Mouse (Mus musculus): Measurements from ENCODE around the gene Fyco1. TPM values are rescaled to one million over a fixed set of nuclear protein-coding genes. Genes with fewer than 3 reads are reported as not detected.

The Fyco1 gene
- 14.7 and 14.8 TPM in 2 replicates for polyA plus RNA-seq (2015; fragmentation: Nextera tagmentation; extraction: Ambion mirVana)

GRCm38 (mm10) chr9:123851713-123852448 is at the start of gene Fyco1:
Gene Fyco1, minus strand, starts transcription at chr9:123851899.
- Histone ChIP-seq H3K4me2 (ENCODE audit: low read depth, low read length) (peak within 1 kb of the TSS; percentile 78), H3K36me3 (ENCODE audit: control insufficient read depth, insufficient read depth, low read length) (no peaks in the 10 kb centered on the region), H3K27ac (ENCODE audit: low read length) (peak within 1 kb of the TSS; percentile 97), H3K9me3 (replicated peaks; ENCODE audit: control insufficient read depth, low read length) (no peaks in the 10 kb centered on the region), H3K9ac (ENCODE audit: low read length) (peak within 1 kb of the TSS; percentile 93), H3K27me3 (ENCODE audit: control insufficient read depth, insufficient read depth, low read length) (no peaks in the 10 kb centered on the region), H3K4me3 (replicated peaks; ENCODE audit: low read length) (peak within 1 kb of the TSS; percentile 88), H3K4me1 (ENCODE audit: control insufficient read depth, insufficient read depth, low read length) (peaks cover 11% of the 10 kb centered on the region)
- under 1% methylated on average over 47 of the region's 47 CpGs for WGBS
- ATAC-seq (ENCODE audit: insufficient read depth, low FRiP score), result peak; percentile 96

- ATAC-seq (ENCODE audit: insufficient read depth, low FRiP score), result no peak
- no peaks in the 10 kb centered on the region for H3K4me1 ChIP-seq (ENCODE audit: control insufficient read depth, insufficient read depth, low read length)
- no peak overlapping the region for H3K4me2 ChIP-seq (ENCODE audit: low read depth, low read length)
- WGBS, result 72% methylated on average over 4 of the region's 4 CpGs
- no peak overlapping the region for H3K4me3 ChIP-seq (replicated peaks; ENCODE audit: low read length)
- H3K9ac ChIP-seq (ENCODE audit: low read length), result no peak overlapping the region
- H3K27me3 ChIP-seq (ENCODE audit: control insufficient read depth, insufficient read depth, low read length), result no peaks in the 10 kb centered on the region
- no peak overlapping the region for H3K27ac ChIP-seq (ENCODE audit: low read length)
- H3K36me3 ChIP-seq (ENCODE audit: control insufficient read depth, insufficient read depth, low read length), result no peaks in the 10 kb centered on the region
- H3K9me3 ChIP-seq (replicated peaks; ENCODE audit: control insufficient read depth, low read length), result no peaks in the 10 kb centered on the region
Observed at GRCm38 (mm10) chr9:123872049-123872448, 20.4 kb upstream of the Fyco1 start.

- WGBS, result 58% methylated on average over 4 of the region's 6 CpGs
- H3K27ac ChIP-seq (ENCODE audit: low read length), result no peak overlapping the region
- H3K9ac ChIP-seq (ENCODE audit: low read length), result no peak overlapping the region
- H3K4me1 ChIP-seq (ENCODE audit: control insufficient read depth, insufficient read depth, low read length), result no peaks in the 10 kb centered on the region
- no peak overlapping the region for H3K4me3 ChIP-seq (replicated peaks; ENCODE audit: low read length)
- H3K9me3 ChIP-seq (replicated peaks; ENCODE audit: control insufficient read depth, low read length), result no peaks in the 10 kb centered on the region
- ATAC-seq (ENCODE audit: insufficient read depth, low FRiP score), result no peak
- H3K4me2 ChIP-seq (ENCODE audit: low read depth, low read length), result no peak overlapping the region
- no peaks in the 10 kb centered on the region for H3K36me3 ChIP-seq (ENCODE audit: control insufficient read depth, insufficient read depth, low read length)
- H3K27me3 ChIP-seq (ENCODE audit: control insufficient read depth, insufficient read depth, low read length), result no peaks in the 10 kb centered on the region
Observed at GRCm38 (mm10) chr9:123869167-123869784, 17.6 kb upstream of the Fyco1 start.

GRCm38 (mm10) chr9:123863641-123864040 is 11.9 kb upstream of the Fyco1 start:
- Histone ChIP-seq H3K9me3 (replicated peaks; ENCODE audit: control insufficient read depth, low read length) (no peaks in the 10 kb centered on the region), H3K27me3 (ENCODE audit: control insufficient read depth, insufficient read depth, low read length) (no peaks in the 10 kb centered on the region), H3K4me1 (ENCODE audit: control insufficient read depth, insufficient read depth, low read length) (no peaks in the 10 kb centered on the region), H3K4me3 (replicated peaks; ENCODE audit: low read length) (no peak overlapping the region), H3K9ac (ENCODE audit: low read length) (no peak overlapping the region), H3K36me3 (ENCODE audit: control insufficient read depth, insufficient read depth, low read length) (no peaks in the 10 kb centered on the region), H3K27ac (ENCODE audit: low read length) (no peak overlapping the region), H3K4me2 (ENCODE audit: low read depth, low read length) (no peak overlapping the region)
- no peak for ATAC-seq (ENCODE audit: insufficient read depth, low FRiP score)
- WGBS, result 90% methylated on average over 1 of the region's 1 CpGs

- no peak overlapping the region for H3K4me2 ChIP-seq (ENCODE audit: low read depth, low read length)
- no peak for ATAC-seq (ENCODE audit: insufficient read depth, low FRiP score)
- H3K9ac ChIP-seq (ENCODE audit: low read length), result no peak overlapping the region
- WGBS, result 86% methylated on average over 1 of the region's 1 CpGs
- H3K9me3 ChIP-seq (replicated peaks; ENCODE audit: control insufficient read depth, low read length), result no peaks in the 10 kb centered on the region
- no peaks in the 10 kb centered on the region for H3K4me1 ChIP-seq (ENCODE audit: control insufficient read depth, insufficient read depth, low read length)
- no peak overlapping the region for H3K27ac ChIP-seq (ENCODE audit: low read length)
- H3K4me3 ChIP-seq (replicated peaks; ENCODE audit: low read length), result no peak overlapping the region
- H3K27me3 ChIP-seq (ENCODE audit: control insufficient read depth, insufficient read depth, low read length), result no peaks in the 10 kb centered on the region
- no peaks in the 10 kb centered on the region for H3K36me3 ChIP-seq (ENCODE audit: control insufficient read depth, insufficient read depth, low read length)
Observed at GRCm38 (mm10) chr9:123862895-123863616, 11.4 kb upstream of the Fyco1 start.

GRCm38 (mm10) chr9:123861929-123862328 is 10.2 kb upstream of the Fyco1 start, which contains the start of gene Xcr1:
Gene Xcr1, minus strand, starts transcription at chr9:123862029.
- no peak within 1 kb of the TSS for H3K9ac ChIP-seq (ENCODE audit: low read length)
- ATAC-seq (ENCODE audit: insufficient read depth, low FRiP score), result no peak
- H3K4me3 ChIP-seq (replicated peaks; ENCODE audit: low read length), result no peak within 1 kb of the TSS
- H3K4me2 ChIP-seq (ENCODE audit: low read depth, low read length), result no peak within 1 kb of the TSS
- no peak within 1 kb of the TSS for H3K27ac ChIP-seq (ENCODE audit: low read length)
- H3K36me3 ChIP-seq (ENCODE audit: control insufficient read depth, insufficient read depth, low read length), result no peaks in the 10 kb centered on the region
- H3K9me3 ChIP-seq (replicated peaks; ENCODE audit: control insufficient read depth, low read length), result no peaks in the 10 kb centered on the region
- no peaks in the 10 kb centered on the region for H3K4me1 ChIP-seq (ENCODE audit: control insufficient read depth, insufficient read depth, low read length)
- WGBS, result 84% methylated on average over 9 of the region's 9 CpGs
- no peaks in the 10 kb centered on the region for H3K27me3 ChIP-seq (ENCODE audit: control insufficient read depth, insufficient read depth, low read length)

GRCm38 (mm10) chr9:123856836-123857235 is 5.1 kb upstream of the Fyco1 start:
- Histone ChIP-seq H3K9ac (ENCODE audit: low read length) (no peak overlapping the region), H3K27me3 (ENCODE audit: control insufficient read depth, insufficient read depth, low read length) (no peaks in the 10 kb centered on the region), H3K4me1 (ENCODE audit: control insufficient read depth, insufficient read depth, low read length) (peaks cover 3% of the 10 kb centered on the region), H3K4me2 (ENCODE audit: low read depth, low read length) (no peak overlapping the region), H3K9me3 (replicated peaks; ENCODE audit: control insufficient read depth, low read length) (no peaks in the 10 kb centered on the region), H3K4me3 (replicated peaks; ENCODE audit: low read length) (no peak overlapping the region), H3K27ac (ENCODE audit: low read length) (no peak overlapping the region), H3K36me3 (ENCODE audit: control insufficient read depth, insufficient read depth, low read length) (no peaks in the 10 kb centered on the region)
- WGBS, result 70% methylated on average over 2 of the region's 2 CpGs
- no peak for ATAC-seq (ENCODE audit: insufficient read depth, low FRiP score)

- no peaks in the 10 kb centered on the region for H3K9me3 ChIP-seq (replicated peaks; ENCODE audit: control insufficient read depth, low read length)
- H3K4me3 ChIP-seq (replicated peaks; ENCODE audit: low read length), result peak overlapping the region; percentile 47
- H3K4me2 ChIP-seq (ENCODE audit: low read depth, low read length), result peak overlapping the region; percentile 68
- H3K9ac ChIP-seq (ENCODE audit: low read length), result peak overlapping the region; percentile 45; the same call in 1 of the 2 replicates
- no peak overlapping the region for H3K27ac ChIP-seq (ENCODE audit: low read length)
- no peaks in the 10 kb centered on the region for H3K36me3 ChIP-seq (ENCODE audit: control insufficient read depth, insufficient read depth, low read length)
- no peaks in the 10 kb centered on the region for H3K27me3 ChIP-seq (ENCODE audit: control insufficient read depth, insufficient read depth, low read length)
- WGBS, result 60% methylated on average over 5 of the region's 5 CpGs
- peaks cover 11% of the 10 kb centered on the region for H3K4me1 ChIP-seq (ENCODE audit: control insufficient read depth, insufficient read depth, low read length)
- ATAC-seq (ENCODE audit: insufficient read depth, low FRiP score), result no peak
Observed at GRCm38 (mm10) chr9:123852449-123853390, 1.0 kb upstream of the Fyco1 start.

Measured in stomach, embryonic 16.5 days (tissue).